Mouse (Mus musculus) bone marrow macrophage, adult 2 months (primary cell): ENCODE results near the gene Cd44. TPM values are rescaled to one million over a fixed set of nuclear protein-coding genes. Genes with fewer than 3 reads are reported as not detected.

Source experiments
- H3K27ac ChIP-seq: 2 replicates; pipeline ENCODE4 v1.5.1; 2012; ENCODE audit warnings: low read depth, low read length; ENCODE audit not compliant: insufficient read depth
- H3K4me1 ChIP-seq: 2 replicates; pipeline ENCODE4 v1.6.1; 2012; ENCODE audit warnings: low read length; ENCODE audit not compliant: control insufficient read depth, insufficient read depth
- H3K4me3 ChIP-seq: 2 replicates; pipeline ENCODE4 v1.5.1; 2012; ENCODE audit warnings: mild to moderate bottlenecking, low read length, moderate library complexity; ENCODE audit not compliant: insufficient read depth
- CTCF ChIP-seq: IDR thresholded peaks from 2 replicates; pipeline ENCODE4 v1.5.1; 2012; ENCODE audit warnings: low read depth, mild to moderate bottlenecking, low read length, moderate library complexity
- POLR2A ChIP-seq: IDR thresholded peaks from 2 replicates; pipeline ENCODE4 v1.6.1; 2012; ENCODE audit warnings: mild to moderate bottlenecking, low read depth, low read length, borderline replicate concordance
- polyA plus RNA-seq: library from polyadenylated mRNA; stranded (reverse); fragments of >200 nt; gene quantifications from 2 replicates; pipeline ENCODE4 v1.2.4, GENCODE M21; 2012; ENCODE audit not compliant: missing spikeins, insufficient read depth, insufficient read length

Cd44 gene
- polyA plus RNA-seq, 1 experiment, result 156 TPM

- no peak for TF ChIP-seq POLR2A
- TF ChIP-seq CTCF, result no peak
- peak overlapping the region; percentile 31 for H3K27ac ChIP-seq
- peak overlapping the region; percentile 42 for H3K4me3 ChIP-seq
- peaks cover 47% of the 10 kb centered on the region for H3K4me1 ChIP-seq
These were observed 2.9 kb downstream of the Cd44 start for GRCm38 (mm10) chr2:102898585-102898984.

- H3K4me3 ChIP-seq, result no peak overlapping the region
- TF ChIP-seq CTCF (no peak), POLR2A (no peak)
- peaks cover 50% of the 10 kb centered on the region for H3K4me1 ChIP-seq
- no peak overlapping the region for H3K27ac ChIP-seq
These were observed 5.3 kb downstream of the Cd44 start for GRCm38 (mm10) chr2:102896154-102896553.

DNA sequence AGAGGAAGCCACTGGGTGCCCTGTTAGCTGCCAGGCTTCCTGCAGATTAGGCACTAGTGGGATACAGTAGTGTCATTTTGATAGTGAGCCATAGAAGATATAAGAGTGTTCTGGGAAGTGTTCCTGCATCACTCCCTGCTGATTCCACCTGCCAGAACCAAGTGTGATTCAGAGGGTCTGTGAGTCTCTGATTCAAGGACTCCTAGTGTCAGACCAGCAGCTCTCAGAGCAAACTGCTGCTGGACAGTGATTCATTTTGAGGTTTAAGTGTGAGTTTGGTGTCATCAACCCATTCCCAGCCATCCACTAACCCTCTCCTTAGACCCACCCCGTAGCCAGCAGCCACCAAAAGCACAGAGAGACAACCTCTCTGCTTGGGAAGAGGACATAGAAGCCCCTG lies 6.3 kb downstream of the Cd44 start:
- TF ChIP-seq CTCF (no peak), POLR2A (no peak)
- no peak overlapping the region for H3K4me3 ChIP-seq
- no peak overlapping the region for H3K27ac ChIP-seq
- peaks cover 50% of the 10 kb centered on the region for H3K4me1 ChIP-seq

DNA sequence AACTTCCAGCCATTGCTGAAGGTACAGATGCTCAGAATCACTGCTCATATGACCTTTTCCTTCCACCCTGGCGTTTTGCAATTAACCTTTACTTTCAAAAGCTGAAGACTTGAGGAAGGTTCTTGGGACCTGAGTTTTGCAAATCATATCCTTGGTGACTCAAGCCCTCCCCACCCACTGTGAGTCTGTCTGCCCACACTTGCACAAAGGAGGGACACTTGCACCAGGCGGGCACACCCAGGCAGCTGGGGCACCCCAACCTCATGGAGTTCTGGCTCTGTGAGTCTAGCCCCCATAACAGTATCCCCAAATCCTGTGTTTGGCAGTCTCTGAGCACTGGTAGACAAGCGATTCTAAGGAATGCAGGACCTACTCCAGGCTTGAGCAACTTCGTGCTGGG lies 6.7 kb downstream of the Cd44 start:
- H3K4me3 ChIP-seq, result no peak overlapping the region
- peaks cover 49% of the 10 kb centered on the region for H3K4me1 ChIP-seq
- TF ChIP-seq CTCF, result no peak
- no peak for TF ChIP-seq POLR2A
- no peak overlapping the region for H3K27ac ChIP-seq

- H3K4me3 ChIP-seq, result no peak overlapping the region
- peaks cover 39% of the 10 kb centered on the region for H3K4me1 ChIP-seq
- TF ChIP-seq CTCF (no peak), POLR2A (no peak)
- H3K27ac ChIP-seq, result no peak overlapping the region
These were observed 12.7 kb downstream of the Cd44 start for GRCm38 (mm10) chr2:102888688-102889225.

DNA sequence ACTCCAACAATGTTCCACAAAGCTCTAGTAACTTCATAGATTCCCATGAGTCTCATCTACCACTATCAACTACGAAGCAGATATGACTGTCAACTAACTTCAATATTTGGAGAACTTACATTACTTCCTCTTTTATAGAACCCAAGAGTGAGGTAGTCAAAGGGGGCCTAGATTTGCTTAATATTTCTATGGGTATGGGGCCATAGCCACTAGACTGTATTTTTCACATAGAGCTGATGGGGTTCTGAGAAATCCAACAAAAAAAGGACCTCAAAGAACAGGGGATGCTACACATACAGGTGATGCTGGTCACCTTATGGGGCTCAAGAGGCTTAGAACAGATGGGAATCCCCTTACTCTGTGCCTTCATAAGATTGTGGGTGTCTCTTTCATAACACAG lies 14.3 kb downstream of the Cd44 start:
- no peak overlapping the region for H3K27ac ChIP-seq
- peaks cover 42% of the 10 kb centered on the region for H3K4me1 ChIP-seq
- no peak overlapping the region for H3K4me3 ChIP-seq
- TF ChIP-seq CTCF (no peak), POLR2A (no peak)

DNA sequence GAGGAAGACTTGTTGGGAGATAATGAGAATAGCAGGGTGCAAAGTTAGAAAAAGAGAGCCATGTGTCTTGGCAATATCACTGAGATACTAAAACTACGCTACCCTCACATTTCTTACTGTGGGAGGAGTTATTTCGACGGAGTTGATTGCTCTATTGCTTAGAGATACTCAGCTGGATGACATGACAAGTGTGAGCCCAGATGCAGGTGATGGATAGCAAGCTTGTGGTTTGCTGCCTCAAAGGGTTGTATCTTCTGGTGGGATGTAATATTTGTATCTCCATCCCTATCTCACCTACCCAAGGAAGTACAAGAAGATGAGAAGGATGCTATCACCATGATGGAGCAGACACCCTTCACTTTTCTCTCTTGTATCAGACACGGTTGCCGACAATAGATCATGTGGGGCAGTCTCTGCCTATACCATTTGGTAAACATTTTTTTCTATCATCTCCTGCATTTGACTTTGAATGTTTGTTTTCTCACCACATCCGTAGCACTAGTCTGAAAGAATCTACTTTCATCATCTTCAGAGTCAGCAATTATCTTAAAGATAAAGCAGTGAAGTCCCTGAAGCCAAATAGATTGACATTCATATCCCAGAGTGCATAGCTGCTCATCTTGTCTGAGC lies 15.0 kb downstream of the Cd44 start:
- H3K4me1 ChIP-seq, result peaks cover 46% of the 10 kb centered on the region
- no peak overlapping the region for H3K4me3 ChIP-seq
- no peak for TF ChIP-seq CTCF
- TF ChIP-seq POLR2A, result no peak
- no peak overlapping the region for H3K27ac ChIP-seq

- no peak for TF ChIP-seq POLR2A
- no peak for TF ChIP-seq CTCF
- H3K27ac ChIP-seq, result peak overlapping the region; percentile 31
- H3K4me1 ChIP-seq, result peaks cover 60% of the 10 kb centered on the region
- no peak overlapping the region for H3K4me3 ChIP-seq
These were observed 18.7 kb downstream of the Cd44 start for GRCm38 (mm10) chr2:102882597-102883272.

DNA sequence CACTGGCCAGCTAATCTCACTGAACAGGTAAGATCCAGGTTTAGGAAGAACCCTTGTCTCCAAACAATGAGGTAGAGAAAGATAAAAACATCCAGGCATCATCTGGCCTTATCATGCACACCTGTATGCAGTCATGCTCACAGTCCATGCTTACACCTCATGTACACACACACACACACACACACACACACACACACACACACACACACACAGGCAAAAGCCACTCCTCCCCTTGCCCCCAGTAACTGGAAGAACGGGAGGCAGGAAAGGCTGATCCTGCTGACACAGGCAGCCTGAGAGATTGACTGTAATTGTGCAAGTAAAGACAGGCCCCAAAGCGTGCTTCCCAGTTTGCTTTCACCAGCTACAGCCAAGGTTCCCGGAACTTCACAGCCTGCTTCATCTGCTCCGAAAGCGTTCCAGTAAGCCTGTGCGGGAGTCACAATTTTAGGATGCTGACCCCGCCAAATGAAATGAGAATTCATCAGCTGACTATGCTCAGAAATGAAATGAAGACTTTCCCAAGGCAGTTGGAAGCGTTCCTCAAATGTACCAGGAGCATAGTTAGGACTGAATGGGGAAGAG lies 19.4 kb downstream of the Cd44 start:
- TF ChIP-seq POLR2A, result no peak
- TF ChIP-seq CTCF, result no peak
- peak overlapping the region; percentile 31 for H3K27ac ChIP-seq
- H3K4me1 ChIP-seq, result peaks cover 60% of the 10 kb centered on the region

GRCm38 (mm10) chr2:102878513-102878912 lies 23.0 kb downstream of the Cd44 start:
- H3K4me1 ChIP-seq, result peaks cover 58% of the 10 kb centered on the region
- H3K27ac ChIP-seq, result no peak overlapping the region
- TF ChIP-seq POLR2A, result no peak
- no peak for TF ChIP-seq CTCF
- no peak overlapping the region for H3K4me3 ChIP-seq

More for the DNA sequence above, 19.4 kb downstream of the Cd44 start:
- no peak overlapping the region for H3K4me3 ChIP-seq
